Mouse (Mus musculus) small intestine, adult 2 months (tissue): ENCODE results near the gene Mob3b.

ENCODE experiments used
- CTCF ChIP-seq: fragments of 200-500 bp; IDR thresholded peaks from 2 replicates; pipeline ENCODE4 v1.5.1; 2012; ENCODE audit warnings: low read depth, mild to moderate bottlenecking, control low read depth, inconsistent platforms, low read length, moderate library complexity, mixed read lengths; ENCODE audit not compliant: insufficient replicate concordance, insufficient read length; ENCODE audit errors: extremely low read depth
- POLR2A ChIP-seq: fragments of 200-500 bp; IDR thresholded peaks from 2 replicates; pipeline ENCODE4 v1.6.1; 2012; ENCODE audit warnings: low read depth, mild to moderate bottlenecking, control low read depth, inconsistent platforms, low read length, moderate library complexity

- no peak for TF ChIP-seq POLR2A
- no peak for TF ChIP-seq CTCF
Observed at GRCm38 (mm10) chr4:35165947-35166346, 8.7 kb upstream of the Mob3b start.
